In the genomic region with DNA sequence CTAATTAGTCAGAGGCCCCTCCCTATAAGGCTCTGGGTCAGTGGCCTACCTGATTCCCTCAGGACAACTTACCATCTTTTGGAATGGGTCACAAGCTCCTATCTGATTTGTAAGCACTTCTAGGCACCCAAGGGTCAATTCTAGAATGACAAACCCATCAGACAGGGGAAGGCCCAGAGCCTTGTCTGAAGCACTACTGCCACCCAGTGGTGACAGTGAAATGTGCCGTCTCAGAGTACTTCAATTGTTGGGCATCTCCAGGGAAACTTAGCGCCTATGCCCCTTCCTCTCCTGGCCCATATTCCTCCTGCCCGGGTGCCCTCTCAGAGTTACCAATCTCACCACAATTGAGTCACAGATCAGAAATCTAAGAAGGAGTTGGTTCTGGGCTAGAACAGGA, we compare ENCODE assay signal across 8 mouse cellular contexts. TPM values are rescaled to one million over a fixed set of nuclear protein-coding genes. Genes with fewer than 3 reads are reported as not detected.
DNase-seq lines count a peak whose midpoint lies in the region; ATAC-seq and TF ChIP-seq lines count a peak whose summit lies in the region.

No protein-coding gene starts in this region.

- no peaks in the 10 kb centered on the region for H3K27me3 ChIP-seq in kidney, postnatal 0 days (ENCODE audit: insufficient read depth, low read length)
- H3K27me3 ChIP-seq in liver, adult 2 months (ENCODE audit: control insufficient read depth, insufficient read depth, low read length), result no peaks in the 10 kb centered on the region
- H3K27me3 ChIP-seq in neural tube, embryonic 11.5 days (ENCODE audit: control insufficient read depth, insufficient read depth, low read length), result no peaks in the 10 kb centered on the region
- no peaks in the 10 kb centered on the region for H3K27me3 ChIP-seq in stomach, postnatal 0 days (ENCODE audit: control insufficient read depth, insufficient read depth, low read length)

- peak; percentile 97 for TF ChIP-seq CTCF in cortical plate, adult 2 months (IDR thresholded peaks at IDR 0.05; ENCODE audit: extremely low read depth, insufficient read depth, low read length)
- TF ChIP-seq CTCF in kidney, postnatal 0 days (IDR thresholded peaks at IDR 0.05; ENCODE audit: low read depth), result peak; percentile 90
- peak; percentile 75 for TF ChIP-seq CTCF in liver, adult 2 months (IDR thresholded peaks at IDR 0.05; ENCODE audit: low read depth, low read length)
- peak; percentile 94 for TF ChIP-seq CTCF in stomach, postnatal 0 days (IDR thresholded peaks at IDR 0.05; ENCODE audit: low read depth)

- H3K36me3 ChIP-seq in kidney, postnatal 0 days (ENCODE audit: insufficient read depth, low read length), result peaks cover 59% of the 10 kb centered on the region
- peaks cover 5% of the 10 kb centered on the region; the same call in 1 of the 2 replicates for H3K36me3 ChIP-seq in liver, adult 2 months (ENCODE audit: control insufficient read depth, insufficient read depth, low read length)
- H3K36me3 ChIP-seq in neural tube, embryonic 11.5 days (ENCODE audit: control insufficient read depth, insufficient read depth, low read length), result peaks cover 8% of the 10 kb centered on the region
- peaks cover 23% of the 10 kb centered on the region for H3K36me3 ChIP-seq in stomach, postnatal 0 days (ENCODE audit: control insufficient read depth, insufficient read depth, low read length)

- H3K4me2 ChIP-seq in kidney, postnatal 0 days (ENCODE audit: low read length), result no peak overlapping the region
- no peak overlapping the region for H3K4me2 ChIP-seq in neural tube, embryonic 11.5 days (ENCODE audit: low read depth)
- H3K4me2 ChIP-seq in stomach, postnatal 0 days (replicated peaks; ENCODE audit: low read depth), result no peak overlapping the region

- TF ChIP-seq EP300 in stomach, postnatal 0 days (optimal IDR thresholded peaks at IDR 0.05), result no peak

- no peak overlapping the region for H3K4me3 ChIP-seq in cortical plate, adult 2 months (ENCODE audit: insufficient read depth, low read length)
- H3K4me3 ChIP-seq in kidney, postnatal 0 days (replicated peaks; ENCODE audit: low read depth, low read length), result no peak overlapping the region
- H3K4me3 ChIP-seq in liver, adult 2 months (ENCODE audit: insufficient read depth, low read depth, low read length), result no peak overlapping the region
- H3K4me3 ChIP-seq in neural tube, embryonic 11.5 days (ENCODE audit: low read depth, low read length), result no peak overlapping the region
- no peak overlapping the region for H3K4me3 ChIP-seq in stomach, postnatal 0 days (ENCODE audit: low read depth, low read length)

- intact Hi-C loops in gastrocnemius, postnatal 14 days (cut with DNase I; ENCODE audit: low total_unique reads), result loop anchor here (10.0 kb wide), 4 partner anchors 52 to 402 kb away; no protein-coding TSS in a partner anchor

- no peak overlapping the region for H3K9ac ChIP-seq in kidney, postnatal 0 days (ENCODE audit: low read depth, low read length)
- H3K9ac ChIP-seq in liver, adult 2 months (ENCODE audit: low read depth, low read length), result no peak overlapping the region
- no peak overlapping the region for H3K9ac ChIP-seq in neural tube, embryonic 11.5 days (ENCODE audit: low read length)
- H3K9ac ChIP-seq in stomach, postnatal 0 days (ENCODE audit: low read length), result no peak overlapping the region

- H3K4me1 ChIP-seq in cortical plate, adult 2 months (ENCODE audit: control insufficient read depth, insufficient read depth, low read length), result no peaks in the 10 kb centered on the region
- H3K4me1 ChIP-seq in kidney, postnatal 0 days (replicated peaks; ENCODE audit: insufficient read depth, low read length), result peaks cover 5% of the 10 kb centered on the region; the same call in 1 of the 2 replicates
- peaks cover 4% of the 10 kb centered on the region; the same call in 1 of the 2 replicates for H3K4me1 ChIP-seq in liver, adult 2 months (ENCODE audit: control insufficient read depth, insufficient read depth, low read length)
- peaks cover 7% of the 10 kb centered on the region for H3K4me1 ChIP-seq in neural tube, embryonic 11.5 days (ENCODE audit: control insufficient read depth, insufficient read depth, low read length)
- no peaks in the 10 kb centered on the region for H3K4me1 ChIP-seq in stomach, postnatal 0 days (replicated peaks; ENCODE audit: control insufficient read depth, insufficient read depth)

- DNase-seq in B cell, adult 2 months, result peak; percentile 76 to 77
- DNase-seq in adrenal gland, adult (ENCODE audit: inconsistent age in 2 of 2, low spot score in 1 of 2), result peak; percentile 72 to 91
- peak; percentile 78 for DNase-seq in gastrocnemius, postnatal 14 days
- peak; percentile 87 for DNase-seq in kidney, postnatal 0 days (ENCODE audit: low spot score)
- peak; percentile 35 for DNase-seq in liver, adult 2 months (ENCODE audit: extremely low read depth, low read depth, low spot score)
- peak; percentile 85 for DNase-seq in neural tube, embryonic 11.5 days (ENCODE audit: low spot score)
- peak; percentile 81 for DNase-seq in stomach, postnatal 0 days (ENCODE audit: low spot score)

- H3K27ac ChIP-seq in cortical plate, adult 2 months (ENCODE audit: insufficient read depth, low read length), result no peak overlapping the region
- H3K27ac ChIP-seq in kidney, postnatal 0 days, result no peak overlapping the region
- no peak overlapping the region for H3K27ac ChIP-seq in liver, adult 2 months (replicated peaks; ENCODE audit: insufficient read depth, low read depth, low read length)
- H3K27ac ChIP-seq in neural tube, embryonic 11.5 days (ENCODE audit: low read depth, low read length), result no peak overlapping the region
- no peak overlapping the region for H3K27ac ChIP-seq in stomach, postnatal 0 days (replicated peaks)

- no peak for TF ChIP-seq POLR2A in cortical plate, adult 2 months (IDR thresholded peaks at IDR 0.05; ENCODE audit: extremely low read depth, insufficient read depth, low read length)
- no peak for TF ChIP-seq POLR2A in liver, adult 2 months (IDR thresholded peaks at IDR 0.05; ENCODE audit: extremely low read depth, insufficient read depth, low read length)

- H3K79me2 ChIP-seq in liver, adult 2 months (ENCODE audit: control insufficient read depth, insufficient read depth, low read length), result peaks cover 2% of the 10 kb centered on the region; the same call in 1 of the 2 replicates

- WGBS in kidney, postnatal 0 days, result 16% methylated on average over 3 of the region's 3 CpGs
- WGBS in liver, adult 2 months, result 25% methylated on average over 3 of the region's 3 CpGs
- WGBS in neural tube, embryonic 11.5 days, result 16% methylated on average over 3 of the region's 3 CpGs
- 25% methylated on average over 3 of the region's 3 CpGs for WGBS in stomach, postnatal 0 days

- no peak for ATAC-seq in kidney, postnatal 0 days (replicated peaks; ENCODE audit: low FRiP score, low read depth)
- ATAC-seq in neural tube, embryonic 11.5 days (ENCODE audit: insufficient read depth, low FRiP score, low TSS enrichment), result no peak
- ATAC-seq in stomach, postnatal 0 days (ENCODE audit: low FRiP score, low TSS enrichment), result peak; percentile 41; the same call in 1 of the 2 replicates

- no peaks in the 10 kb centered on the region for H3K9me3 ChIP-seq in kidney, postnatal 0 days (replicated peaks; ENCODE audit: low read length)
- H3K9me3 ChIP-seq in neural tube, embryonic 11.5 days (ENCODE audit: control insufficient read depth, low read length), result no peaks in the 10 kb centered on the region
- no peaks in the 10 kb centered on the region for H3K9me3 ChIP-seq in stomach, postnatal 0 days (ENCODE audit: control insufficient read depth, low read length)

RNA-seq across cellular contexts. Expression of a gene that starts 5.2 kb away (rescaled TPM):
- 48.0 and 49.6 TPM in 2 replicates for polyA plus RNA-seq in cortical plate, adult 2 months (2012; rRNA removed)
- 10 to 100 TPM; 17.9 to 18.1 TPM for total RNA-seq in gastrocnemius, postnatal 14 days (2021)
- 46.6 and 49.3 TPM in 2 replicates for polyA plus RNA-seq in kidney, postnatal 0 days (2015; fragmentation: Nextera tagmentation; extraction: Ambion mirVana)
- 16.7 and 16.8 TPM in 2 replicates for total RNA-seq in liver, adult 2 months (2014; rRNA removed)
- 11.3 and 13.3 TPM in 2 replicates for polyA plus RNA-seq in liver, adult 2 months (2012; rRNA removed)
- 80.3 and 85.3 TPM in 2 replicates for polyA plus RNA-seq in neural tube, embryonic 11.5 days (2014; fragmentation: Nextera tagmentation; extraction: Ambion mirVana)
- 27.5 and 27.8 TPM in 2 replicates for polyA plus RNA-seq in stomach, postnatal 0 days (2015; fragmentation: Nextera tagmentation; extraction: Ambion mirVana)

RNA-seq across cellular contexts. Expression of a gene that starts 47.3 kb away (rescaled TPM):
- not detected in 2 replicates for polyA plus RNA-seq in cortical plate, adult 2 months (2012; rRNA removed)
- not detected for total RNA-seq in gastrocnemius, postnatal 14 days (2021)
- polyA plus RNA-seq in kidney, postnatal 0 days (2015; fragmentation: Nextera tagmentation; extraction: Ambion mirVana), result not detected in 2 replicates
- not detected in 2 replicates for total RNA-seq in liver, adult 2 months (2014; rRNA removed)
- not detected in 2 replicates for polyA plus RNA-seq in liver, adult 2 months (2012; rRNA removed)
- polyA plus RNA-seq in neural tube, embryonic 11.5 days (2014; fragmentation: Nextera tagmentation; extraction: Ambion mirVana), result not detected in 2 replicates
- not detected in 2 replicates for polyA plus RNA-seq in stomach, postnatal 0 days (2015; fragmentation: Nextera tagmentation; extraction: Ambion mirVana)

Comparison
In these comparisons a context has a peak if more than half of its experiments do, and no peak if none do; other contexts are left out.
1. DNase-seq: peak in every context shown above with its lines; median percentile 87 in kidney, postnatal 0 days; 85 in neural tube, embryonic 11.5 days; 82 in adrenal gland, adult; 81 in stomach, postnatal 0 days; 78 in gastrocnemius, postnatal 14 days; 76 in B cell, adult 2 months; 35 in liver, adult 2 months.